In the genomic region with DNA sequence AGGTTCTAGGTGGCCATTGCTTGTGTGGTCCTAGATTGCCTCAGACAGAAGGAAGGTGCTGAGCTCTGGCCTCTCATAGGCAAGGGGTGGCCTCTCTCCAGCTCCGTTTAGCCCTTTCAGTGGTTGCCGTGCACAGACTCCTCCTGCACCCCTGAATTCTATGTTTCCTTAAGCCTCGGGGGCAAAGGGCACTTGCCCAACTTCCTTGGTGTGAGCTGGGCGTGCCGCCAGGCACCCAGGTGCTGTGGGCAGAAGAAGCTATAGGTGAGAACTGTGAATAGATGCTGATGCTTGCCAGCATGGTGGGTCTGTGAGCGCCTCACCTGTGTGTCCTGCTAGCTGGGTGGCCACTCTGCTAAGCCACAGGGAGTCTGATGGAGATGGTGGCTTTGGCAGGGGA, we compare ENCODE assay signal across 19 mouse cellular contexts.
DNase-seq lines count a peak whose midpoint lies in the region; ATAC-seq and TF ChIP-seq lines count a peak whose summit lies in the region.
"Had no signal": no experiment of that assay in that cellular context is flagged by ENCODE, and none has a peak within 500 bp of the region (broad histone marks: within the 10 kb centered on the region; RNA-seq: fewer than 3 reads in every experiment).

No protein-coding gene starts in this region.

- no peak overlapping the region; the same call in 1 of the 2 replicates for H3K9ac ChIP-seq in liver, embryonic 12.5 days
- no peak overlapping the region for H3K9ac ChIP-seq in liver, embryonic 11.5 days (ENCODE audit: low read depth, low read length)
- H3K9ac ChIP-seq: hindbrain, embryonic 14.5 days had no signal

- no peak for TF ChIP-seq CTCF in gastrocnemius, adult 2 months (IDR thresholded peaks at IDR 0.05)

- peak overlapping the region; percentile 54; the same call in 1 of the 2 replicates for H3K27ac ChIP-seq in gastrocnemius, adult 2 months
- H3K27ac ChIP-seq in liver, embryonic 12.5 days, result peak overlapping the region; percentile 97
- H3K27ac ChIP-seq in liver, embryonic 11.5 days (ENCODE audit: low read depth, low read length), result no peak overlapping the region
- peak overlapping the region; percentile 76; the same call in 1 of the 2 replicates for H3K27ac ChIP-seq in embryonic facial prominence, embryonic 10.5 days (replicated peaks)
- H3K27ac ChIP-seq: hindbrain, embryonic 14.5 days; kidney, postnatal 0 days had no signal

- no peak for DNase-seq in gastrocnemius, adult 2 months
- DNase-seq in gastrocnemius, postnatal 36 days, result no peak
- no peak for DNase-seq in liver, embryonic 11.5 days (ENCODE audit: low spot score)
- no peak for DNase-seq in embryonic facial prominence, embryonic 10.5 days (ENCODE audit: low spot score)
- peak; percentile 53 to 63 for DNase-seq in kidney, postnatal 36 days
- DNase-seq in cerebellum, postnatal 36 days, result no peak
- no peak for DNase-seq in cerebellum, adult 8-10 months
- DNase-seq: adrenal gland, postnatal 10 days; cerebellum, adult 18-20 months; gastrocnemius, postnatal 25 days; heart, postnatal 14 days; layer of hippocampus, postnatal 36 days; spleen, adult 18-20 months had no signal

- 75% methylated on average over 6 of the region's 6 CpGs for WGBS in liver, embryonic 12.5 days (ENCODE audit: insufficient replicate concordance)
- WGBS in liver, embryonic 11.5 days, result 80% methylated on average over 6 of the region's 6 CpGs
- WGBS in embryonic facial prominence, embryonic 10.5 days, result 84% methylated on average over 6 of the region's 6 CpGs

- H3K4me2 ChIP-seq in liver, embryonic 12.5 days, result no peak overlapping the region
- no peak overlapping the region for H3K4me2 ChIP-seq in liver, embryonic 11.5 days
- H3K4me2 ChIP-seq: heart, embryonic 11.5 days; hindbrain, embryonic 14.5 days had no signal

- no peaks in the 10 kb centered on the region for H3K36me3 ChIP-seq in liver, embryonic 12.5 days
- no peaks in the 10 kb centered on the region for H3K36me3 ChIP-seq in liver, embryonic 11.5 days (ENCODE audit: control insufficient read depth, insufficient read depth, low read length)
- no peaks in the 10 kb centered on the region for H3K36me3 ChIP-seq in embryonic facial prominence, embryonic 10.5 days (replicated peaks)

- no peaks in the 10 kb centered on the region for H3K9me3 ChIP-seq in liver, embryonic 12.5 days (replicated peaks)
- H3K9me3 ChIP-seq in liver, embryonic 11.5 days (ENCODE audit: control insufficient read depth, low read length), result no peaks in the 10 kb centered on the region
- no peaks in the 10 kb centered on the region for H3K9me3 ChIP-seq in embryonic facial prominence, embryonic 10.5 days
- H3K9me3 ChIP-seq: megakaryocyte, embryonic 14.5 days had no signal

- no peak for ATAC-seq in liver, embryonic 12.5 days
- no peak for ATAC-seq in liver, embryonic 11.5 days (replicated peaks; ENCODE audit: low FRiP score)
- ATAC-seq: midbrain, embryonic 16.5 days had no signal

- H3K4me3 ChIP-seq in gastrocnemius, adult 2 months, result no peak overlapping the region
- H3K4me3 ChIP-seq in liver, embryonic 12.5 days, result no peak overlapping the region
- no peak overlapping the region for H3K4me3 ChIP-seq in liver, embryonic 11.5 days (ENCODE audit: low read depth, low read length)
- H3K4me3 ChIP-seq in embryonic facial prominence, embryonic 10.5 days, result no peak overlapping the region

- peaks cover 87% of the 10 kb centered on the region for H3K4me1 ChIP-seq in liver, embryonic 12.5 days
- H3K4me1 ChIP-seq in liver, embryonic 11.5 days (replicated peaks; ENCODE audit: control insufficient read depth, insufficient read depth, low read length), result peaks cover 67% of the 10 kb centered on the region
- peaks cover 95% of the 10 kb centered on the region for H3K4me1 ChIP-seq in embryonic facial prominence, embryonic 10.5 days

- no peaks in the 10 kb centered on the region; the same call in 1 of the 2 replicates for H3K27me3 ChIP-seq in liver, embryonic 12.5 days (replicated peaks)
- no peaks in the 10 kb centered on the region for H3K27me3 ChIP-seq in liver, embryonic 11.5 days (replicated peaks; ENCODE audit: control insufficient read depth, insufficient read depth, low read length)
- H3K27me3 ChIP-seq in embryonic facial prominence, embryonic 10.5 days (replicated peaks; ENCODE audit: low read depth, poor library complexity, severe bottlenecking), result peaks cover 7% of the 10 kb centered on the region; the same call in 1 of the 2 replicates
- H3K27me3 ChIP-seq: megakaryocyte, embryonic 14.5 days had no signal

- intact Hi-C loops in gastrocnemius, adult 2 months (cut with DNase I), result loop anchor here (5.0 kb wide), 1 partner anchor 170 kb away; no protein-coding TSS in a partner anchor
- intact Hi-C loops in gastrocnemius, postnatal 36 days (cut with DNase I), result no loop called here

Comparison
In these comparisons a context has a peak if more than half of its experiments do, and no peak if none do; other contexts are left out.
1. DNase-seq: peak in kidney, postnatal 36 days (2 of 2); none in gastrocnemius, adult 2 months (single experiment), gastrocnemius, postnatal 36 days (0 of 2), liver, embryonic 11.5 days (single experiment), embryonic facial prominence, embryonic 10.5 days (single experiment), cerebellum, postnatal 36 days (0 of 2) and cerebellum, adult 8-10 months (single experiment).